Mouse (Mus musculus) T-helper 1 cell (primary cell): ENCODE results near the gene Pcsk5.

ENCODE experiments used
- in situ Hi-C: fragments of 300-600 bp; cut with MboI, MseI; formaldehyde crosslinking; loops from one replicate; pipeline ENCODE4 v1.15.1; 2025; ENCODE audit warnings: high pct_unique_total_duplicates

The Pcsk5 gene

GRCm38 (mm10) chr19:17400571-17400970 is 436.9 kb downstream of the Pcsk5 start:
- in situ Hi-C loops, result loop anchor here (10.0 kb wide), 2 partner anchors 56 to 246 kb away; no protein-coding TSS in a partner anchor

DNA sequence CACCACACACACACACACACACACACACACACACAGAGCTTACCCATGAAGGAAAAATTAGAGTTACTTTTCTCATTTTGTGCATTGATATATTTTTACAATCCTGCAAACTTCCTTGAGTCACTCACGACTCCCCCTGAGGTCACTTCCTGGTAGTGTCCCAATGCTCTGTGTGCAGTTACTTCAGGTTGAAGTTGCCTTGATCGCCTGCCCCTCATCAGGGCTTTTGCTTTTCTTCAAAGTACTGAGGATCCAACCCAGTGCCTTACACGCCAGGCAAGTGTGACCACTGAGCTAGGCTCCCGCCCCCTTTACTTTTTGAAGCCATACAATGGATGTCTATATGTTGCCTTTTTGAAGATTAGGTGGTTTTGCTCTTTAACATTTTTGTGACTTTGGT is 437.5 kb downstream of the Pcsk5 start:
- in situ Hi-C loops, result loop anchor here (10.0 to 25.0 kb wide), 3 partner anchors 55 to 1337 kb away; partner anchors contain the start of gene Trpm6

GRCm38 (mm10) chr19:17397922-17398321 is 439.5 kb downstream of the Pcsk5 start:
- in situ Hi-C loops, result loop anchor here (25.0 kb wide), 1 partner anchor 1339 kb away; the partner anchor contains the start of gene Trpm6

DNA sequence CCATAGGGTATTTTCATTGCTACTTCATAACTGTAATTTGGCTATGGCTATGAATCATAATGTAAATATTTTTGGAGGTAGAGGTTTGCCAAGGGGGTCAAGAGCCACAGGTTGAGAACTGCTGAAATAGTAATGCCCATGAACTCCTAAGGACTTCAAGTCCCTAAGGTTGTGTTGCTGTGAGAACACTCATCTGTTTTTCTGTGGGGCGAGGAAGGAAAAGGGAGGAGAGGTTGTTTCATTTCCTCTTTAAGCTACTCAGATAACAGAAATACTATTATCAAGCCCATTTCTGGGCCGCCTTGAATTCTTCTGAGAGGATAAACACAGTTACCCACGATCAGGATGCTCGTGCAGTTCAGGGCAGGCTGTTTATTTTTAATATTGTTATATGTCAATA is 440.6 kb downstream of the Pcsk5 start:
- in situ Hi-C loops, result loop anchor here (25.0 kb wide), 1 partner anchor 1340 kb away; the partner anchor contains the start of gene Trpm6

DNA sequence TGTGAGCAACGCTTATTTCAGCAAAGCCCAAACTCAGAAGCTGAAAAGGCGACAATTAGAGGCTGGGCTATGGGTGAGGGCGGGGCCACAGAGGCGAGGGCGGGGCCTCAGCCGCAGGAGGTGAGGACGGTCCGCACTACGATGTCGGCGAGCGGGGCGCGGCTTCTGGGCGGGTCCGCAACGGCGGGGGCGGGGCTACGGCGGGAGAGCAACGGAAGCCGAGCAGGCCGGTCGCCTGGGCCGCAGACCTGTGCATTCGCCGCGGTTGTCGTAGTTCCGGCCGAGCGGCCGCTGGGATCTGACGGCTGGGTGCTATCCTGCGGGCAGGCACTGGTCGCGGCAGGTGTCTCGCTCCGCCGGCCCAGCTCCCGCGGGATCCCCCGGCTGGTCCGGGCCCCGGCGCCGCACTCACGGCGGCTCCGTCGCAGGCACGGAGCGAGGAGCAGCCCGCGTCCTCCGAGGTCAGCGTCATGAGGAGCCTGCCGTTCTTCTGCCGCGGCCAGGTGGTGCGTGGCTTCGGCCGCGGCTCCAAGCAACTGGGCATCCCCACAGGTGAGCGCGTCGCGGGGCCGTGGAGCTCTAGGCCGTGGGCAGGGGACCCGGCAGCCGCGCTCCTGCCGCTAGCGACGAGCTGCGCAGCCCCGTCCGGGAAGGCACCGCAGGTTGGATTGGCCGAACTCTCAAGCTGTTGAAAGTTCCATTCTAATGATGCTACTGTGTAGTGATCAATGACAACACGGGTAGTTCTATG is 443.4 kb downstream of the Pcsk5 start, which contains the start of gene Rfk:
TSS of gene Rfk (plus strand) at position 203 of the 751 bp plus-strand sequence.
- in situ Hi-C loops, result loop anchor here (25.0 kb wide), 1 partner anchor 1343 kb away; the partner anchor contains the start of gene Trpm6

DNA sequence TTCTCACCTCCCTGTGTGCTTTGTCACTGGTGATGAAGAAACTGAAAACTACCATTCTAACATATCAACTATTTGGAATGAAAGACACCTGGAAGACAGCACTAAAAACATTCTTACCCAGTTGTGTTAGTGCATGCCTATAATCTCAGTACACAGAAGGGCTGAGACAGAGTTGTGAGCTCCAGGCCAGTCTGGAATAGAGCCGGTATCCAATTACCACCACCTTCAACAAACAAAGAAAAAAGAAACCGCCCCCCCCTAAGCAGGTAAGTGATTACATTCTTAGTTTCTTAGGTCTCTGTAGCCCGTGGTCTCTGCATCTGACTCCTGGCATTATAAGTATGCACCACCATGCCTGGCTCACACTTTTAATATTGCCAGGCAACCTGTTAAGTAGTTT is 444.6 kb downstream of the Pcsk5 start:
- in situ Hi-C loops, result loop anchor here (25.0 kb wide), 1 partner anchor 1344 kb away; the partner anchor contains the start of gene Trpm6

- in situ Hi-C loops, result loop anchor here (5.0 to 25.0 kb wide), 2 partner anchors 266 to 1349 kb away; partner anchors contain the start of gene Trpm6
Measured at GRCm38 (mm10) chr19:17388404-17388803, 449.0 kb downstream of the Pcsk5 start.

DNA sequence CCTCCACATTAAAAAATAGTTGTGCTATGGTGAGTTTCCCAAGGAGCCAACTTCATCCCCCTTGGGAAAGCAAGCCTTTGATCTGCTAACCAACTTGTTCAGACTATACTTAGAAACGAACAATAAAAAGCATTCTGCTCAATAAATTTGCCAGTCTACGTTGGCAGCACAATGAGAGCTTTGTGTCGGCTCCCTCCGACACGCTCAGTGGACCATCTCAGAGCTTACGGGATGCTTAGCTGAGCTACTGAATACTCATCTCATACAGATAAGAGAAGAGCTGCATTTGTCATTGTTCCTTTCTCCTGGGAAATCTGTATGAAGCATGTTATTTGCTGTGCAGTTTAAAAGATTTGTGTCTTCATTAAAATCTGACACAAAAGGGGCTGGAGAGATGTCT is 451.0 kb downstream of the Pcsk5 start:
- in situ Hi-C loops, result loop anchor here (5.0 to 25.0 kb wide), 2 partner anchors 264 to 1351 kb away; partner anchors contain the start of gene Trpm6

GRCm38 (mm10) chr19:17385426-17385825 is 452.0 kb downstream of the Pcsk5 start:
- in situ Hi-C loops, result loop anchor here (5.0 to 25.0 kb wide), 2 partner anchors 263 to 1352 kb away; partner anchors contain the start of gene Trpm6

GRCm38 (mm10) chr19:17385022-17385421 is 452.4 kb downstream of the Pcsk5 start:
- in situ Hi-C loops, result loop anchor here (5.0 to 25.0 kb wide), 2 partner anchors 263 to 1352 kb away; partner anchors contain the start of gene Trpm6

DNA sequence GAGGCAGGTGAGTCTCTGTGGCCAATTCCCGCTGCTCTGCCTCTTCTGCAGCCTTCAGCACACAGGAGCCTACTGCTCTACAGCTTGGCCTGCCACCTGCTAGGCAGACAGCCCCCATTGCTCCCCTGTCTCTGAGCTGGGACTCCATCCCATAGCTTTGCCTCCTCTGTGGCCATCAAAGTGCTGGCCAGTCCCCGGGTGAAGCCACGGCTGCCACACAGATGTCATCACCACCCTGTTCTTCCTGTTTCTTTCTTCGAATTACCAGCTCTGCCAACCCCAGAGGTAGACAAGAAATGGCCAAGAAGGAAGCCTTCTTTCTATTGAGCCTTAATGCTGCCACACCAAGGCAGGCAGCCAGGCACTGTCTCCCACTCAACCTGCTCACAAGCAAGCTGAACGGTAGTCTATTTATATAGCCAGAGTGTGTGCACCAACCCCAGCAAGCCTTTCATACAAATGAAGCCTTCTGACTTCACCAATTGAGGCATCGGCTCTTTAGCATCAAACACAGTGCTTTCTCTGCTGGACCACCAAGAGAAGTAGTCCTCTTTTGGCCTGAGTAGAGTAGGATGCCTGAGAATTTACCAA is 454.5 kb downstream of the Pcsk5 start:
- in situ Hi-C loops, result loop anchor here (5.0 to 25.0 kb wide), 2 partner anchors 116 to 1354 kb away; partner anchors contain the start of gene Trpm6
